Mouse (Mus musculus) kidney, adult 2 months (tissue): ENCODE measurements at regions not wholly inside any gene's neighbourhood (a gene's known extent, or its start where the extent isn't known, plus 50 kb on each side); places are given as distances from the start of the nearest gene placed in this dataset.
A peak's percentile ranks its signal among the peaks of the same experiment; 100 is the strongest.

Experiments
- DNase-seq: peaks from one replicate; pipeline ENCODE4 v3.0.0; 2021
- H3K27ac ChIP-seq: fragments of 200-500 bp; 2 replicates; pipeline ENCODE4 v1.5.1; 2012; ENCODE audit warnings: low read depth, low read length, control low read depth, inconsistent platforms; ENCODE audit not compliant: insufficient read depth
- H3K27me3 ChIP-seq: fragments of 200-500 bp; replicated peaks from 2 replicates; pipeline ENCODE4 v1.6.1; 2012; ENCODE audit warnings: mild to moderate bottlenecking, moderate library complexity, low read length, inconsistent platforms; ENCODE audit not compliant: control insufficient read depth, insufficient read depth
- H3K36me3 ChIP-seq: fragments of 200-500 bp; 2 replicates; pipeline ENCODE4 v1.6.1; 2012; ENCODE audit warnings: mild to moderate bottlenecking, moderate library complexity, low read length, inconsistent platforms; ENCODE audit not compliant: control insufficient read depth, insufficient read depth
- H3K4me1 ChIP-seq: fragments of 200-500 bp; 2 replicates; pipeline ENCODE4 v1.6.1; 2011; ENCODE audit warnings: low read length; ENCODE audit not compliant: control insufficient read depth, insufficient read depth
- H3K4me3 ChIP-seq: fragments of 200-500 bp; 2 replicates; pipeline ENCODE4 v1.5.1; 2011; ENCODE audit warnings: mild to moderate bottlenecking, low read depth, low read length, control low read depth; ENCODE audit not compliant: insufficient read depth
- CTCF ChIP-seq: fragments of 200-500 bp; conservative IDR thresholded peaks from 2 replicates; pipeline ENCODE4 v1.5.1; 2011; ENCODE audit warnings: low read depth, mild to moderate bottlenecking, control low read depth, low read length, moderate library complexity, mixed read lengths; ENCODE audit not compliant: insufficient read depth, insufficient read length
- POLR2A ChIP-seq: fragments of 200-500 bp; IDR thresholded peaks from one replicate; pipeline ENCODE4 v1.6.1; 2011; ENCODE audit warnings: low read depth, low read length, control low read depth
- WGBS: fragments of 180-500 bp; shearing (Covaris S2); methylation state at CpG from one replicate; pipeline ENCODE4 v1.1.7; 2018; 5-methylcytosine and 5-hydroxymethylcytosine counted together

DNA sequence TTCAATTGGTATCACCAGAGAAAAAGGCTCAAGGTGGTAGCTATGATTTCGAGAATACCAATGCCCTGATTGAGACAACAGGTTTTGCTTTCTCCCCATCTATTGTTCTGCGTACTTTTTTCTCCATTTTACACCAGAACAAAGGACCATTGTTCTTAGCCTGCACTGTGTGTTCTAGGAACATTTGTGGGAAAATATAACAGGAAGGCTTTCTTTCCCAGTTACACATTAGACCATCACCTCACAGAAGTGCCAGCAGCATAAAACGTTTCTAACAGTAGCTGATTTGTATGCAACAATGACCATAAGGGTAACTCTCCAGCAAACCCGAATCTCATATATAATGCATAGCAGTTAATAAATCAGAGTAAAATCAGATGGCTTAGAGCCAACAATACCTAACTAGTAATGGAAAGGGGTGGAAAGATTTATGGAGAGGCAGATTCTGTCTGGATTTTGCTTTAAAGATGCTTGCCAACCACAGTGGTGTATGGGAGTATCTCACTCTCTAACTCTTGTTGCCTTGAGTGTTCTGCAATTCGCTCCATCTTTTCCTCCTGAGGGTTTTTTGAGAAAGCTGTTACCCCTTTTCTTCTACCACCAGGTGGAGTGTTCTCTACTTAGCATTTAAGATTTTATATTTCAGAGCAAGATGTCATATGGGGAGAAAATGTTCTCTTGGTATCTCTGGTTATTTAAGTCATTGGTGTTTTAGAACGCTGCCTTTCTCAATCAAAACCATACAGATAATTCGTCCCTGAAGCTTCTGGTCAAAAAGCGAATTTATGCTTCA, 451.9 kb upstream of the Fam241a start:
- Histone ChIP-seq H3K36me3 (no peaks in the 10 kb centered on the region), H3K4me1 (no peaks in the 10 kb centered on the region), H3K4me3 (no peak overlapping the region), H3K27ac (no peak overlapping the region), H3K27me3 (no peaks in the 10 kb centered on the region)
- peak; percentile 8 for DNase-seq
- WGBS: 40% methylated on average over 8 of the region's 8 CpGs
- TF ChIP-seq CTCF (no peak), POLR2A (no peak)

- H3K27me3 ChIP-seq: no peaks in the 10 kb centered on the region
- no peak for TF ChIP-seq POLR2A
- no peak for TF ChIP-seq CTCF
- H3K27ac ChIP-seq: no peak overlapping the region
- H3K4me3 ChIP-seq: no peak overlapping the region
- no peaks in the 10 kb centered on the region for H3K36me3 ChIP-seq
- 71% methylated on average over 2 of the region's 2 CpGs for WGBS
- no peak for DNase-seq
- no peaks in the 10 kb centered on the region for H3K4me1 ChIP-seq
These were observed 441.4 kb upstream of the Fam241a start for GRCm38 (mm10) chr3:128337508-128337907.

- WGBS: 15% methylated on average over 5 of the region's 5 CpGs
- DNase-seq: peak; percentile 90
- no peaks in the 10 kb centered on the region for H3K27me3 ChIP-seq
- H3K27ac ChIP-seq: no peak overlapping the region
- no peaks in the 10 kb centered on the region for H3K36me3 ChIP-seq
- TF ChIP-seq POLR2A (no peak), CTCF (peak; percentile 95)
- H3K4me1 ChIP-seq: no peaks in the 10 kb centered on the region
- H3K4me3 ChIP-seq: no peak overlapping the region
These were observed 440.9 kb upstream of the Fam241a start for GRCm38 (mm10) chr3:128337031-128337430.

- TF ChIP-seq POLR2A (no peak), CTCF (no peak)
- Histone ChIP-seq H3K4me3 (no peak overlapping the region), H3K36me3 (no peaks in the 10 kb centered on the region), H3K4me1 (no peaks in the 10 kb centered on the region), H3K27me3 (no peaks in the 10 kb centered on the region), H3K27ac (no peak overlapping the region)
- DNase-seq: no peak
- 91% methylated on average over 5 of the region's 5 CpGs for WGBS
These were observed 431.6 kb upstream of the Fam241a start for GRCm38 (mm10) chr3:128327677-128328076.

DNA sequence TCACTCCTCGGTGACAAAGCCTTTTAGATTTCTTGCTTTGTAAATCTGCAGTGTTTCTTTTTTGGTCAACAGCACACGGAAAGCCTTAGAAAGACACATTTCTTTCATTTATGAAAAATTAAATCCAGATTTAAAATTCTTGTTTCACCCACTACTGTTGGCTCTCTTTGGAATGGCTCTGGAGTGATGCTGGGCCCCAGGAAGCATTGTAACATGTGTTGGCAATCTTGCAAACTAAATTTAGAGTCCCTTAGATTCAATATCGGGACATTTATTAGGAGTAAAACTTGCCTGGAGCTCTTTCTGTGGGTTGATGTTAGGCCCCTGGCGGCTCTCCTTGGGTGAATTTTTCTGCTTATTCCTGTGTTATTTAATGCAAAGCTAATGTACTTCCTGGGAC, 405.2 kb upstream of the Fam241a start:
- 90% methylated on average over 4 of the region's 4 CpGs for WGBS
- DNase-seq: no peak
- Histone ChIP-seq H3K4me3 (no peak overlapping the region), H3K4me1 (no peaks in the 10 kb centered on the region), H3K27ac (no peak overlapping the region), H3K27me3 (no peaks in the 10 kb centered on the region), H3K36me3 (no peaks in the 10 kb centered on the region)
- TF ChIP-seq CTCF (no peak), POLR2A (no peak)

- TF ChIP-seq POLR2A (no peak), CTCF (no peak)
- WGBS: 86% methylated on average over 9 of the region's 9 CpGs
- no peak overlapping the region for H3K27ac ChIP-seq
- H3K4me1 ChIP-seq: no peaks in the 10 kb centered on the region
- DNase-seq: no peak
- no peaks in the 10 kb centered on the region for H3K27me3 ChIP-seq
- H3K36me3 ChIP-seq: no peaks in the 10 kb centered on the region
- no peak overlapping the region for H3K4me3 ChIP-seq
These were observed 402.0 kb upstream of the Fam241a start for GRCm38 (mm10) chr3:128298110-128298509.

- 50% methylated on average over 4 of the region's 4 CpGs for WGBS
- Histone ChIP-seq H3K4me1 (peaks cover 2% of the 10 kb centered on the region; the same call in 1 of the 2 replicates), H3K27ac (no peak overlapping the region), H3K36me3 (no peaks in the 10 kb centered on the region), H3K27me3 (no peaks in the 10 kb centered on the region), H3K4me3 (no peak overlapping the region)
- TF ChIP-seq POLR2A: no peak
- no peak for TF ChIP-seq CTCF
- peak; percentile 53 for DNase-seq
These were observed 391.7 kb upstream of the Fam241a start for GRCm38 (mm10) chr3:128287846-128288245.
